Mouse (Mus musculus) kidney, embryonic 15.5 days (tissue): ENCODE results near the gene Pak4. TPM values are rescaled to one million over a fixed set of nuclear protein-coding genes. Genes with fewer than 3 reads are reported as not detected.

Experiments
- ATAC-seq: fragments of 200-750 bp; cut with Nextera tagmentation; replicated peaks from 2 replicates; pipeline ENCODE4 v1.8.0; 2017; ENCODE audit warnings: moderate TSS enrichment; ENCODE audit not compliant: low FRiP score
- H3K27ac ChIP-seq: fragments of 300-500 bp; sonication (generic); 2 replicates; pipeline ENCODE4 v1.5.1; 2015; ENCODE audit warnings: mild to moderate bottlenecking, inconsistent platforms
- H3K27me3 ChIP-seq: fragments of 300-500 bp; sonication (generic); 2 replicates; pipeline ENCODE4 v1.6.1; 2015; ENCODE audit warnings: inconsistent platforms
- H3K36me3 ChIP-seq: fragments of 300-500 bp; sonication (generic); 2 replicates; pipeline ENCODE4 v1.6.1; 2015; ENCODE audit warnings: inconsistent platforms
- H3K4me1 ChIP-seq: fragments of 300-500 bp; sonication (generic); 2 replicates; pipeline ENCODE4 v1.6.1; 2015; ENCODE audit warnings: inconsistent platforms
- H3K4me2 ChIP-seq: fragments of 300-500 bp; sonication (generic); 2 replicates; pipeline ENCODE4 v1.6.1; 2015; ENCODE audit warnings: moderate library complexity, mild to moderate bottlenecking, inconsistent platforms
- H3K4me3 ChIP-seq: fragments of 300-500 bp; sonication (generic); replicated peaks from 2 replicates; pipeline ENCODE4 v1.5.1; 2015; ENCODE audit warnings: mild to moderate bottlenecking, inconsistent platforms
- H3K9ac ChIP-seq: fragments of 300-500 bp; sonication (generic); 2 replicates; pipeline ENCODE4 v1.6.1; 2015; ENCODE audit warnings: mild to moderate bottlenecking, inconsistent platforms
- H3K9me3 ChIP-seq: fragments of 300-500 bp; sonication (generic); replicated peaks from 2 replicates; pipeline ENCODE4 v1.6.1; 2016; ENCODE audit warnings: inconsistent platforms
- WGBS: fragments of 180-500 bp; shearing (Covaris S2); methylation state at CpG from one replicate; pipeline ENCODE4 v1.1.7; 2015; ENCODE audit warnings: mixed read lengths; 5-methylcytosine and 5-hydroxymethylcytosine counted together
- polyA plus RNA-seq: library from polyadenylated mRNA; unstranded; fragments of >200 nt; fragmentation: Nextera tagmentation; extraction: Ambion mirVana; gene quantifications from 2 replicates; pipeline ENCODE4 v1.2.1, GENCODE M21; 2015

Gene Pak4
- polyA plus RNA-seq, 1 experiment from 2014 or later, result 72.1 TPM

DNA sequence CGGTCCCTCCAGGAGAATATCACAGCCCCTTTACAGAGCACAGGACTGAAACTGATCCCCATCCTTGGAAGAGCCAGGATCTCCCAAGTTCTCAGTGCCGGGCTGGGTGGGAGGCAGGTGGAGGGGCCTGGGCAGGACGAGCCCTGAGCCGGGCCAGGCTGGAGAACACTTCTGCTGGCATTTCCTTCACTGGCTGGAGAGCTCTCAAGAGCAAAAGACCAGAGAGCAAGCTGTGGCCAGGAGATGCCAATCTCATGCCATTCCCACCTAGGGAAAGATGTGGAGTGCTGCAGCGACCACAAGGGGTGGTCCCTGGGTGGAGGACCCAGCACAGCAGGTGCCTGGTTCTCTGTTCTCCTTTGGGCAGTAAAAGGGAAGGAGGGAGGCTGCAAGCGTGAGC lies 13.0 kb downstream of the Pak4 start:
- no peak overlapping the region for H3K9ac ChIP-seq
- 0 out of 2 replicates have a peak, but pooled peaks cover 4% of the 10 kb centered on the region for H3K36me3 ChIP-seq
- H3K27ac ChIP-seq, result peak overlapping the region; percentile 9
- H3K9me3 ChIP-seq, result no peaks in the 10 kb centered on the region
- no peak overlapping the region for H3K4me2 ChIP-seq
- 65% methylated on average over 6 of the region's 6 CpGs for WGBS
- H3K27me3 ChIP-seq, result no peaks in the 10 kb centered on the region
- ATAC-seq, result no peak
- peaks cover 86% of the 10 kb centered on the region for H3K4me1 ChIP-seq
- no peak overlapping the region for H3K4me3 ChIP-seq

DNA sequence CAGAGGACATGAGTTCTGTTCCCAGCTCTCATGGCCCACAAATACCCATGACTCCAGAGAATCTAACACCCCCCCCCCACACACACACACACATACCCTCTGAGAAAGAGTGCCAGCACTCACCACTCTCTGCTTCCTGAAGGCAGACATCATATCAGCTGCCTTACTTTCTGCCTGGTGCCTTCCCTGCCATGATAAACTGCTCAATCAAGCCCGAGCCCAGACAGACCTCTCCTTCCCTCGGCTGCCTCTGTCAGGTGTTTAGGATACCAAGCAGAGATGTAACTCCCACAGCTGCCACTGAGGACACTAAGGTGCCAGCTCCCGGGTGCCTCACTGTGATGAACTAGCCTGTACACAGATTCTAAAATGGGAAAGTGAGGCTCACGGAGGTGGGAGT lies 13.5 kb downstream of the Pak4 start:
- H3K4me2 ChIP-seq, result no peak overlapping the region
- 48% methylated on average over 4 of the region's 4 CpGs for WGBS
- peaks cover 87% of the 10 kb centered on the region for H3K4me1 ChIP-seq

DNA sequence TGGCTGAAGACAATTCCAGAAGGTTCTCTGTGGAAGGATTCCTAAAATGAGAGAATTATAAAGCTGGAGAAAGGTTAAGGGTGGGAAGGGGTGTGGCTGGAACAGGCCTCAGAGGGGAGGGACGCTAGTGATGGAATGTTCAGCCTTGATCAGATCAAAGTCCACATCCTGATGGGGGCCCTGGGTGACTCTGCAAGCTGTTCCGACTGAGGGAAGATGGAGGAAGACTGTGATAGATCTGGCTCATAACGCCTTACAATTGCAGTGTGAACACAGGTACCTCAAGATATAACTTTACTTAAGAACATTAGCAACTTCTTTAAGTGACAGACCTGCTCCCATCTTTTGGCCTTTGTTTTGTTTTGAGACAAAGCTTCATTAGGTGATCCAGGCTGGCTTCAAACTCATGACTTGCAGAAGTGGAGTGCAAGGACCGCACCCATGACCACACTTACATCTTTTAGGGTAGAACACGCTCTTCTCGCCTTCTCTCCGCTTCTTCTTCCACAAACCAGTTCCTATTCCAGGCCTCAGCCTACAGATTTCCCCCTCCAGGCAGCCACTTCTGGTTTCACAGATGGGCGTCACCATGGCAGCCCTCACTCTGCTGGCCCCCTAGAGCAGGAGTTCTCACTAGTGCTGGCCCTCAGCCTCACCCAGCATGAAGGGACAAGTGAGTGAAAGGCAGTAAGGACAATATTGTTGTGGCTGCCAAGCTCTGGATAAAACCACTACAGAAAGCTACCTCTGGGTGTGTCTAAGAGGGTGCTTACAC lies 14.2 kb downstream of the Pak4 start:
- no peak overlapping the region for H3K4me2 ChIP-seq

More for the DNA sequence above, 13.5 kb downstream of the Pak4 start:
- Histone ChIP-seq H3K4me3 (no peak overlapping the region), H3K27ac (peak overlapping the region; percentile 9), H3K27me3 (no peaks in the 10 kb centered on the region), H3K9me3 (no peaks in the 10 kb centered on the region), H3K9ac (no peak overlapping the region), H3K36me3 (0 out of 2 replicates have a peak, but pooled peaks cover 5% of the 10 kb centered on the region)
- no peak for ATAC-seq

DNA sequence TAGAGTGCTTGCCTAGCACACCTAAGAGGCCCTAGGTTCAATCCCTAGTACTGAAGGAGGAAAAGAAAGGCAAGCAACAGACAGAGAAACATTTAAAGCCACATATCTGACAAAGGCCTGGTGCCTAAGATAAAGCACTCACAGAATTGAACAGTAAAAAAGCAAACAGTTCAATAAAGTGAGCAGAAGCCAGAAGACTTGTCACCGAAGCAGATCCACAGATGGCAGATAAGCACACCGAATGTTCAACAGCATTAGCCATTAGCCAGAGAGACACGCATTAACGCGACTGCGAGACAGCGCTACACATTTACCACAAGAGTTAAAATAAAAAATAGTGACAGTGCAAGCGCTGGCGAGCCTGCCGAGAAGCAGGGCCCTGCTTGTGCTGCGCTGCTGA lies 15.1 kb downstream of the Pak4 start:
- ATAC-seq, result no peak
- 80% methylated on average over 11 of the region's 11 CpGs for WGBS
- H3K36me3 ChIP-seq, result 0 out of 2 replicates have a peak, but pooled peaks cover 9% of the 10 kb centered on the region
- H3K27me3 ChIP-seq, result no peaks in the 10 kb centered on the region
- peaks cover 87% of the 10 kb centered on the region for H3K4me1 ChIP-seq
- no peak overlapping the region for H3K4me2 ChIP-seq
- no peak overlapping the region for H3K9ac ChIP-seq
- H3K4me3 ChIP-seq, result no peak overlapping the region
- H3K9me3 ChIP-seq, result no peaks in the 10 kb centered on the region
- no peak overlapping the region for H3K27ac ChIP-seq

More for the DNA sequence above, 14.2 kb downstream of the Pak4 start:
- Histone ChIP-seq H3K27ac (peak overlapping the region; percentile 9), H3K36me3 (0 out of 2 replicates have a peak, but pooled peaks cover 9% of the 10 kb centered on the region), H3K4me3 (no peak overlapping the region), H3K4me1 (peaks cover 87% of the 10 kb centered on the region), H3K9me3 (no peaks in the 10 kb centered on the region), H3K27me3 (no peaks in the 10 kb centered on the region), H3K9ac (no peak overlapping the region)
- 65% methylated on average over 8 of the region's 8 CpGs for WGBS
- no peak for ATAC-seq

DNA sequence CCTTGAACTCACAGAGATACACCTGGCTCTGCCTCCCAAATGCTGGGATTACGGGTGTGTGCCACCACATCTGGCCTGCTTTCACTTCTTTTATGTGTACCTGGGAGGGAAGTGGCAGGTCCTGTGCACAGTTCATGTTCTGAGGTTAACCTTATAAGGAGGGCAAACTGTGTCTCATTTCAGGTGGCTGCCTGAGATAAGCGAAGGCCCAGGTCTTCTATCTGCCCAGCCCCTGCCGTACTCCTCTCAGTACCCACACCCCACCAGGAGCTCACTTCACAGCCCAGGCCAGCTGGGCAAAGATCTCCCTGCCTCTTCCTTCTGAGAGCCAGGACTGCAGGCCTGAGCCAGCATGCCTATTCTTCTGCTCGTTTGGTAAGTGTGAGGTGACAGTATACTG lies 16.3 kb downstream of the Pak4 start:
- ATAC-seq, result no peak
- Histone ChIP-seq H3K27ac (peak overlapping the region; percentile 45; the same call in 1 of the 2 replicates), H3K4me3 (no peak overlapping the region), H3K9ac (no peak overlapping the region), H3K4me2 (no peak overlapping the region), H3K36me3 (0 out of 2 replicates have a peak, but pooled peaks cover 9% of the 10 kb centered on the region), H3K9me3 (no peaks in the 10 kb centered on the region), H3K4me1 (peaks cover 87% of the 10 kb centered on the region), H3K27me3 (no peaks in the 10 kb centered on the region)
- WGBS, result 81% methylated on average over 4 of the region's 4 CpGs

DNA sequence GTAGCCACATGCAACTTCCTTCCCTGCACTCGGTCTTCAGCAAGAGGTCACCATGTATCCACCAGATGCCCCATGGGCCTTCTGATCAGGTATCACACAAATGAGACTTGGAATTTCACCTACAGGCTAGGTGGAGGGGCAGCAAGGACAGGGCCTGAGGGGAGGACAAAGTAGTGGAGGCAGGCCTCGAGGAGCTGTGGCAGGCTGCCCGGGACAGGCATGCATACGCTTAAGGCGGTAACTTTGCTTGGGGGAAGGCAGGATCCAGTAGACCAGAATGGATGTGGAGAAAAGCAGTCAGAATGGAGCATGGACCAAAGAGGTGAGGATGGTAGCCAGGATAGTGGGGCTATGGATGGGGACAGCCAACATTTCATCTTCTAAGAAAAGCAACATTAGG lies 18.2 kb downstream of the Pak4 start:
- Histone ChIP-seq H3K36me3 (0 out of 2 replicates have a peak, but pooled peaks cover 9% of the 10 kb centered on the region), H3K27ac (peak overlapping the region; percentile 91), H3K9me3 (no peaks in the 10 kb centered on the region), H3K4me3 (no peak overlapping the region), H3K4me1 (peaks cover 87% of the 10 kb centered on the region), H3K4me2 (no peak overlapping the region), H3K27me3 (no peaks in the 10 kb centered on the region), H3K9ac (no peak overlapping the region)
- WGBS, result 68% methylated on average over 5 of the region's 5 CpGs
- ATAC-seq, result no peak

DNA sequence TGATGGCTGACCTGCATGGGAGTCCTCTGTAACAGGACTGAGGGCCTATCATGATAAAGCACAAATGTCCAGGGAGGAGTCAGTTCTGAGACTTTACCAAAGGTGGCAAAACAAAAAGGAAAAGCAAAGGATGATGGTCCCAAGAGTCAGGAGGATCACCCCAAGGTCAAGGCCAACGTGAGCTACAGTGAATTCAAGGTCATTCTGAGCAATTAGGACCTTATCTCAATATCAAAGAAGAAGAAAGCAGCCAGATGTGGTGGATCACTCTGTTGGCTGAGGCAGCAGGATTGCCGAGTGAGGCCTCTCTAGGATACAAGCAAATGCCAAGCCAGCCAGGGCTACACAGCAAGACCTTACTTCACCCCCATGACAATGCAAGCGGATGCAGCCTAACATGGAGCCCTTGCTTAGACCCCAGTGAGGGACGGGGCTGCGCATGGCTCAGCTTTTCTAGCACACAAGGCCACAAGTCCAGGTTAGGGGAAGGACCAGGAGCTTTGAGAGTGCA lies 19.4 kb downstream of the Pak4 start:
- ATAC-seq, result no peak
- WGBS, result 61% methylated on average over 5 of the region's 5 CpGs
- H3K4me2 ChIP-seq, result no peak overlapping the region

DNA sequence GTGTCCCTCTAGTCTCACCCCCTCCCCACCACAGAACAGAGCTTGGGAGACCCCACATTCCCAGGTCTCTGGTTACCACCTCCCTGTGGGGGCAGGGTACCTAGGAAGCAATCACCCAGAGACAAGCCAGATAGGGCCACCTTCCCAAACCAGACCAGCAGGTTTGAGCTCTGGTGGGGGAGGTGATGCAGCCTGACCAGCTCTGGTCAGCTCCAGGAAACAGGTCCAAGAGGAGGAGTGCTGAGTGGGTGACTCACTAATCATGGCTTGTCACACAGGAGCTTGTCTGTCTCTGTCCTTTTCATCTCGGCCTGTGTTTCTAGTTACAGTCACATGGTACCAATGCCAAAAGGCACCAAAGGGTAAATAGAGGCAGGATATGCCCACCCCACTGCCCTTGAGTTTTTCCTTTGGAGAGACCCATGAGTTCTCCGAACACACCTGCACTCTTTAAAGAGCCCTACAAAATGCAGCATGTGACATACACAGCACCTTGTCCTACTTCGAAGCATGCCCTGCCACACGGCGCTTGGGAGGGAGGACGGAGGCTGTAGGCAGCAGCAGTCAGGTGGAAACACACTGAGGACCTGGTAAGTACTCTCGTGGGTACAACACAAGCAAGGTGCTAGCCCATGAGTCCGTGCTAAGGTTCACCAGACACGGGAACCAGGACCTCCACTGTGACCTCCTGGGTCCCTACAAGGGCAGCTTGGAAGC lies 20.0 kb downstream of the Pak4 start:
- H3K4me1 ChIP-seq, result peaks cover 86% of the 10 kb centered on the region
- H3K36me3 ChIP-seq, result 0 out of 2 replicates have a peak, but pooled peaks cover 9% of the 10 kb centered on the region
- no peak overlapping the region for H3K4me3 ChIP-seq
- no peaks in the 10 kb centered on the region for H3K27me3 ChIP-seq
- H3K9me3 ChIP-seq, result no peaks in the 10 kb centered on the region
- peak overlapping the region; percentile 39; the same call in 1 of the 2 replicates for H3K4me2 ChIP-seq
- peak overlapping the region; percentile 21 for H3K9ac ChIP-seq
- 54% methylated on average over 9 of the region's 9 CpGs for WGBS
- peak overlapping the region; percentile 91 for H3K27ac ChIP-seq
- ATAC-seq, result peak; percentile 78

More for the DNA sequence above, 19.4 kb downstream of the Pak4 start:
- Histone ChIP-seq H3K4me3 (no peak overlapping the region), H3K9ac (0 out of 2 replicates have a peak overlapping the region, but pooled peaks have one; percentile 21), H3K4me1 (peaks cover 86% of the 10 kb centered on the region), H3K9me3 (no peaks in the 10 kb centered on the region), H3K36me3 (0 out of 2 replicates have a peak, but pooled peaks cover 9% of the 10 kb centered on the region), H3K27ac (peak overlapping the region; percentile 91), H3K27me3 (no peaks in the 10 kb centered on the region)

DNA sequence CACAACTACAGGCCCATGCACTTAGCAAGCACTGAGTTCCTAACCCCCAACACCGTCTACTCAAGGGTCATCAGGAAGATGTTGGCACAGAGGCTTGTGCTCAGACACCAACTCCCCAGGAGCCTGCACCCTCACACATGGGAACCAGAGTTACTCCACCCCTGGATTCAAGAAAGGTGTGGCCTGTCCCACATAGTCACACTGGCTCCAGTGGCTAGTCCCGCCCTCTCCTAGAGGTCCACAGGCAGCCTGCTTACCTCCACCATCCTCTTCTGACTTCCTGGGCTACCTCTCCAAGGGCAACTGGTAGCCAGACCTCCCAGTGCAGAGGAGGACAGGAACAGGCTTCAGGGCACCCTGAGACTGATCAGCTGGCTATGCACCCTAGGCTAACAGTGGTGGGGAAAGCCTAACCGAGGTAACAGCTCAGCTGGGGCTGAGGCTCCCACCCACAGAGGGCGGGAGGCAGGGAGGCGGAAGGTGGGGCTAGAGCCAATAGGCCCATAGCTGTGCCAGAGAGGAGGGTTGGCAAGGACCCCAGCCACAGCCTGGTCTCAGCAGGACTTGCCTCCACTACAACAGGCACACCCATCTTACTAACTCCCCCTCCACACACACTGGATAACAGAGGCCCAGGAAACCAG lies 21.6 kb downstream of the Pak4 start:
- H3K9ac ChIP-seq, result 0 out of 2 replicates have a peak overlapping the region, but pooled peaks have one; percentile 24

DNA sequence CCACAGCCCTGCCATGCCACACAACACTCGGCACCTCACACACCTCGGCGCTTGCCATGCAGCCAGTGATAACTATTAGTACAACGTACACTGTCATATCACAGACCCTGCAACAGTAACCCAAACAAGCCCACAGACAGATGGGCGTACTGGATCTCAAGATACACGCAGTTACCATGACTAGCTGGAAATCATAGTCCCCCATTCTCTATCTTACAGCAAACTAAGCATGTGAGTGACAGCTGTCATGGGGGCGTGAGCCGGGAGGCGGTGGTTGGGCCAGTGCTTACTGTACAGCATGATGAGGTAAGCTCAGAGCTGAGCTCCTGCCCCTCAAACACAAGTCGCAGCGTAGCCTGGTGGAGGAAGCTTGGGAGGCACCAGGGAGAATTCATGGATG lies 22.4 kb downstream of the Pak4 start:
- H3K27ac ChIP-seq, result peak overlapping the region; percentile 18; the same call in 1 of the 2 replicates
- WGBS, result 78% methylated on average over 11 of the region's 11 CpGs
- no peaks in the 10 kb centered on the region for H3K27me3 ChIP-seq
- H3K9ac ChIP-seq, result no peak overlapping the region
- H3K9me3 ChIP-seq, result no peaks in the 10 kb centered on the region
- 0 out of 2 replicates have a peak, but pooled peaks cover 5% of the 10 kb centered on the region for H3K36me3 ChIP-seq
- ATAC-seq, result no peak
- H3K4me2 ChIP-seq, result no peak overlapping the region
- H3K4me3 ChIP-seq, result no peak overlapping the region
- H3K4me1 ChIP-seq, result peaks cover 97% of the 10 kb centered on the region

More for the DNA sequence above, 21.6 kb downstream of the Pak4 start:
- H3K4me1 ChIP-seq, result peaks cover 92% of the 10 kb centered on the region
- no peaks in the 10 kb centered on the region for H3K9me3 ChIP-seq
- H3K4me2 ChIP-seq, result peak overlapping the region; percentile 39
- peak overlapping the region; percentile 91 for H3K27ac ChIP-seq
- H3K27me3 ChIP-seq, result no peaks in the 10 kb centered on the region
- ATAC-seq, result peak; percentile 53
- 0 out of 2 replicates have a peak, but pooled peaks cover 9% of the 10 kb centered on the region for H3K36me3 ChIP-seq
- WGBS, result 58% methylated on average over 5 of the region's 5 CpGs
- no peak overlapping the region for H3K4me3 ChIP-seq

DNA sequence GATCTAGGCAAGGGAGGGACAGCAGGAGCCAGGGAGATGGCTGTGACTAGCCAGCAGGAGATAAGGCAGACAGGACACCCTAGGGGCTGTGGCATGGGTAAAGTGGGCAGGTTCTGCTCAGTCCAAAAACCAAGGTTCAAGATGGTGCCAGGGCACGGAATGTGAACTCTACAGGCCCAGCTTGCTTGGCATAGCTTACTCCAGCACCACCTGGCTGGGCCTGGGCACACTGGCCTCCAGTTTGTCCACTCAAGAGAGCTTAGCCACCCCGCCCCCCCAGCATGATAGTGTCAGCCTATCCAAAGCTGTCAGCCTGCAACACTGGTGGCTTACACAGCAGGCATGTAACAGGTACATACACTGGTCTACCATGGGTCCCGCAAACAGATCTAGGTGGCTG lies 24.7 kb downstream of the Pak4 start:
- Histone ChIP-seq H3K36me3 (peaks cover 8% of the 10 kb centered on the region), H3K27me3 (no peaks in the 10 kb centered on the region), H3K9me3 (no peaks in the 10 kb centered on the region), H3K27ac (peak overlapping the region; percentile 94), H3K4me3 (no peak overlapping the region), H3K4me1 (peaks cover 94% of the 10 kb centered on the region), H3K9ac (no peak overlapping the region), H3K4me2 (no peak overlapping the region)
- 94% methylated on average over 3 of the region's 3 CpGs for WGBS
- ATAC-seq, result no peak
